Mouse (Mus musculus) liver, embryonic 14.5 days (tissue): ENCODE measurements at regions not wholly inside any gene's neighbourhood (a gene's known extent, or its start where the extent isn't known, plus 50 kb on each side); places are given as distances from the start of the nearest gene placed in this dataset.

Source experiments
- CTCF ChIP-seq: IDR thresholded peaks from 2 replicates; pipeline ENCODE4 v1.5.1; 2016; ENCODE audit warnings: antibody characterized with exemption, low read depth, control low read depth
- EP300 ChIP-seq: IDR thresholded peaks from 2 replicates; pipeline ENCODE4 v1.6.1; 2016; ENCODE audit warnings: antibody characterized with exemption, low read depth

DNA sequence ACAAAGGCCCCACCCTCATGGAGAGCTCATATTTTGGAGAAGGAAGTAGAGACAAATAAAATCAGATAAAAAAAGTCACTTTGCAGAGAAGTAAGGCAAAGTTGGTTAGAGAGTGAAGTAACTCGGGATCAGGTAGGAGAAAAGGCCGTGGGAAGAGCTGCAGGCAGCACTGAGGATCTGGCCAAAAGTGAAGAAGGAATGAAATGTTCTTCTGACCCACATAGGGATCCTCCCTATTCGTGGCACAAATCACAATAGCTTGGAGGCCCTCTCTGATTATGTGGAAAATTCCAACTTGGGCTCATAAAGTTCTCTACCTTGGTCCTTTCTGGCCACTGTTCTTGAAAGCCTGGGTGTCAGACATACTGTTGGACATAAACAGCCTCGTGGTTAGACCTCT is 150.2 kb downstream of the Plpp3 start:
- TF ChIP-seq CTCF = no peak
- TF ChIP-seq EP300 = no peak
